Mouse (Mus musculus): Measurements from ENCODE around the gene Sorcs2. TPM values are rescaled to one million over a fixed set of nuclear protein-coding genes. Genes with fewer than 3 reads are reported as not detected.

Sorcs2 gene
- polyA plus RNA-seq, 1 experiment from 2014 or later = 7.8 TPM

DNA sequence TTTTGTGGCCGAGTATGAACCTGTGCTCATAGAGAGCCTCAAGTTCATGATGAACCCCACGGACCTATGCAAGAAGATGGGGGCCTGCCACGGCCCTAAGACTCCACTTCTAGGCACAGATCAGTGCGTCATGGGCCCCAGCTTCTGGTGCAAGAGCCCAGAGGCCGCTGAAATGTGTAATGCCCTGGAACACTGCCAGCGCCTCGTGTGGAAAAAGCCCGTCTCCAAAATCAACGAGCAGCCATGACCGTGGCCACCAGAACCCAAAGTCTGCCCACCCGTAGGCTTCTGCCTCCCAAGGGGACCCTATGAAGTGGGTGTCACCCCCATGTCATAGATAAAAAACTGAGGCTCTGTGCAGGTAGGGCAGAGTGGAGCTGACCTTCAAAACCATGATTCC, 192.5 kb downstream of the Sorcs2 start:
- no peak for ATAC-seq (replicated peaks; ENCODE audit: low FRiP score)
- Histone ChIP-seq H3K4me2 (ENCODE audit: low read depth, low read length, severe bottlenecking) (no peak overlapping the region), H3K27ac (ENCODE audit: low read depth, low read length) (no peak overlapping the region), H3K9me3 (ENCODE audit: control insufficient read depth, low read length) (no peaks in the 10 kb centered on the region), H3K4me1 (replicated peaks; ENCODE audit: control insufficient read depth, insufficient read depth, low read length) (no peaks in the 10 kb centered on the region), H3K36me3 (ENCODE audit: control insufficient read depth, insufficient read depth, low read length) (no peaks in the 10 kb centered on the region), H3K4me3 (ENCODE audit: low read depth, low read length) (no peak overlapping the region), H3K27me3 (ENCODE audit: control insufficient read depth, insufficient read depth, low read length) (no peaks in the 10 kb centered on the region), H3K9ac (ENCODE audit: low read length) (no peak overlapping the region)
- WGBS = 92% methylated on average over 11 of the region's 11 CpGs
- no peak for DNase-seq (ENCODE audit: low spot score)

DNA sequence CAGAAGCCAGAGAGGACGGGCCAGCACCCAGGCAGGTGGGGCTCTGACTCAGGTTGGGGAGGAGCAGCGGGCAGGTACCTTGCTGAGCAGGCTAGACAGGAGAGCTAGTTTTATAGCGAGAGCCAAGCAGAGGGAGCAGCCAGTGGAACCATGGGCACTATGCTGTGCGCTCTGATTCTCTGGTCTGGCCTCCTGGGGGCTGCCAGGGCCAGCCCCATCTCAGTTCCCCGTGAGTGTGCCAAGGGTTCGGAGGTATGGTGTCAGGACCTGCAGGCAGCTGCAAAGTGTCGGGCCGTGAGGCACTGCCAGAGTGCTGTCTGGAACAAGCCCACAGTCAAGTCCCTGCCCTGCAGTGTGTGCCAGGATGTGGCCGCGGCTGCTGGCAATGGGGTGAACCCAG, 194.0 kb downstream of the Sorcs2 start, which contains the start of gene Psapl1:
TSS of gene Psapl1 (plus strand) at position 106 of the 400 bp plus-strand sequence.
- Histone ChIP-seq H3K36me3 (ENCODE audit: control insufficient read depth, insufficient read depth, low read length) (no peaks in the 10 kb centered on the region), H3K4me1 (replicated peaks; ENCODE audit: control insufficient read depth, insufficient read depth, low read length) (no peaks in the 10 kb centered on the region), H3K27me3 (ENCODE audit: control insufficient read depth, insufficient read depth, low read length) (no peaks in the 10 kb centered on the region), H3K9ac (ENCODE audit: low read length) (no peak within 1 kb of the TSS), H3K9me3 (ENCODE audit: control insufficient read depth, low read length) (no peaks in the 10 kb centered on the region), H3K4me2 (ENCODE audit: low read depth, low read length, severe bottlenecking) (no peak within 1 kb of the TSS), H3K27ac (ENCODE audit: low read depth, low read length) (no peak within 1 kb of the TSS), H3K4me3 (ENCODE audit: low read depth, low read length) (no peak within 1 kb of the TSS)
- no peak for ATAC-seq (replicated peaks; ENCODE audit: low FRiP score)
- WGBS = 92% methylated on average over 10 of the region's 10 CpGs
- DNase-seq (ENCODE audit: low spot score) = no peak

DNA sequence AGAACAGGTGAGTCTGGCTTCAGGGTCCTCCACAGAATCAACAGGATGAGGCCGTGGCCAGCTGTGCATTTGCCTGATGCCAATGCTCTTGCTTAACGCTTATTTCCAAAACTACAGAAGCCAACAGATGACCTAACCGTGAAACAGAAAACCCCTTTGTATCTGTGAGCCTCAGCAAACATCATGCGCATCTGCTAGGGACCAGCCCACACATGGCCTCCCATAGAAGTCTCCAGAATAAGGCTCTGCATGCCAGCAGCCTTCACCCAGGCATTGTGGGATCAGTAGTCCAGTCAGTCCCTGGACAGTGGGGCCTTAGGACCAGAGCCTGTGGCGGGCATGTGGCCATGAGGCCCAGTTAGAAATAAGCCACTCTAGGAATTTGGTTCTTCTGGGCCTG, 194.5 kb downstream of the Sorcs2 start:
- DNase-seq (ENCODE audit: low spot score) = no peak
- Histone ChIP-seq H3K27me3 (ENCODE audit: control insufficient read depth, insufficient read depth, low read length) (no peaks in the 10 kb centered on the region), H3K27ac (ENCODE audit: low read depth, low read length) (no peak overlapping the region), H3K9ac (ENCODE audit: low read length) (no peak overlapping the region), H3K4me1 (replicated peaks; ENCODE audit: control insufficient read depth, insufficient read depth, low read length) (no peaks in the 10 kb centered on the region), H3K9me3 (ENCODE audit: control insufficient read depth, low read length) (no peaks in the 10 kb centered on the region), H3K36me3 (ENCODE audit: control insufficient read depth, insufficient read depth, low read length) (no peaks in the 10 kb centered on the region), H3K4me2 (ENCODE audit: low read depth, low read length, severe bottlenecking) (no peak overlapping the region), H3K4me3 (ENCODE audit: low read depth, low read length) (no peak overlapping the region)
- WGBS = 89% methylated on average over 5 of the region's 5 CpGs
- ATAC-seq (replicated peaks; ENCODE audit: low FRiP score) = no peak

DNA sequence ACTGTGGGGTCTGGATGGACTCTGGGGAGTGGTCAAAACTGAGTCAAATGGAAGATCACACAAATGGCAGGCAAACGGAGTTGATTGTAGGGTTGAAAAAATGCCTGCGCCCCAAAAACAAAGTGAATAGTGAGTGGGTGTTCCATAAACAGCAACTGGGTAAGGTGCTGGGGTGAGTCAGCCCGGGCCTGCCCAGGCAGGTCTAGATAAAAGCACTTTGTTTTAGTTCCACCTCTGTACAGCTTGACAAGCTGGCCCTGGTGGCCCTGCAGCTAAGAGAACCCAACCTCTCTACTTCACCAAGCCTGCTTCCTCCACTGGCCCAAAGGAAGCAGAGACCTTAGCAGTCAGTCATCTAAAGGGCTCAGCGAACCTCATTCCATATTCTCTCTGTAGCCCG, 195.2 kb downstream of the Sorcs2 start:
- DNase-seq (ENCODE audit: low spot score) (no peak), ATAC-seq (replicated peaks; ENCODE audit: low FRiP score) (no peak)
- Histone ChIP-seq H3K4me1 (replicated peaks; ENCODE audit: control insufficient read depth, insufficient read depth, low read length) (no peaks in the 10 kb centered on the region), H3K27ac (ENCODE audit: low read depth, low read length) (no peak overlapping the region), H3K9ac (ENCODE audit: low read length) (no peak overlapping the region), H3K4me2 (ENCODE audit: low read depth, low read length, severe bottlenecking) (no peak overlapping the region), H3K36me3 (ENCODE audit: control insufficient read depth, insufficient read depth, low read length) (no peaks in the 10 kb centered on the region), H3K9me3 (ENCODE audit: control insufficient read depth, low read length) (no peaks in the 10 kb centered on the region), H3K4me3 (ENCODE audit: low read depth, low read length) (no peak overlapping the region), H3K27me3 (ENCODE audit: control insufficient read depth, insufficient read depth, low read length) (no peaks in the 10 kb centered on the region)
- WGBS = 75% methylated on average over 5 of the region's 5 CpGs

GRCm38 (mm10) chr5:36199519-36199918, 198.4 kb downstream of the Sorcs2 start:
- Histone ChIP-seq H3K27ac (ENCODE audit: low read depth, low read length) (no peak overlapping the region), H3K27me3 (ENCODE audit: control insufficient read depth, insufficient read depth, low read length) (no peaks in the 10 kb centered on the region), H3K4me1 (replicated peaks; ENCODE audit: control insufficient read depth, insufficient read depth, low read length) (no peaks in the 10 kb centered on the region; the same call in 1 of the 2 replicates), H3K9ac (ENCODE audit: low read length) (no peak overlapping the region), H3K4me3 (ENCODE audit: low read depth, low read length) (no peak overlapping the region), H3K9me3 (ENCODE audit: control insufficient read depth, low read length) (no peaks in the 10 kb centered on the region), H3K4me2 (ENCODE audit: low read depth, low read length, severe bottlenecking) (no peak overlapping the region), H3K36me3 (ENCODE audit: control insufficient read depth, insufficient read depth, low read length) (no peaks in the 10 kb centered on the region)
- ATAC-seq (replicated peaks; ENCODE audit: low FRiP score) (no peak), DNase-seq (ENCODE audit: low spot score) (no peak)
- 74% methylated on average over 1 of the region's 1 CpGs for WGBS

DNA sequence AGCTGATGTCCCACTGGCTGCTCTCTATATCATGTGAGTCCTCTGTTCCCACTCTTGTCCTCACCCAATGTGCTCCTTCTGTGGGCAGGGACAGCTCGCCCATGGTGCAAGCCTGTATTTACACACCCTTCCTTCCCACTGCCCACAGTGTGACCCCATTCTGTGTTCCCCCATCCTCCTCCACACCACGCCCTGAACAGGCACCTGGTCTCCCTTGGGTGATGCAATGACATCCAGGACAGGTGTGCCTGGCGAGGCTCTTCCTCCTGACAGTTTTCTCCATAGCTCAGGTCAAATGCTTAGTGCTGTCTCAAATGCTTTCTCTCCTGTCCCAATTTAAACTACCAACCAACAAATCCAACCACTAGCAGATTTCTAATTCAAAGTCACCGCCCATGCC, 202.5 kb downstream of the Sorcs2 start:
- H3K4me3 ChIP-seq (ENCODE audit: low read depth, low read length) = no peak overlapping the region
- H3K4me2 ChIP-seq (ENCODE audit: low read depth, low read length, severe bottlenecking) = no peak overlapping the region
- no peak for ATAC-seq (replicated peaks; ENCODE audit: low FRiP score)
- H3K27me3 ChIP-seq (ENCODE audit: control insufficient read depth, insufficient read depth, low read length) = no peaks in the 10 kb centered on the region
- no peaks in the 10 kb centered on the region for H3K36me3 ChIP-seq (ENCODE audit: control insufficient read depth, insufficient read depth, low read length)
- no peaks in the 10 kb centered on the region for H3K9me3 ChIP-seq (ENCODE audit: control insufficient read depth, low read length)
- H3K4me1 ChIP-seq (replicated peaks; ENCODE audit: control insufficient read depth, insufficient read depth, low read length) = no peaks in the 10 kb centered on the region; the same call in 1 of the 2 replicates
- WGBS = 93% methylated on average over 4 of the region's 4 CpGs
- H3K27ac ChIP-seq (ENCODE audit: low read depth, low read length) = no peak overlapping the region
- no peak for DNase-seq (ENCODE audit: low spot score)
- no peak overlapping the region for H3K9ac ChIP-seq (ENCODE audit: low read length)

GRCm38 (mm10) chr5:36194631-36195030, 203.3 kb downstream of the Sorcs2 start:
- no peaks in the 10 kb centered on the region; the same call in 1 of the 2 replicates for H3K4me1 ChIP-seq (replicated peaks; ENCODE audit: control insufficient read depth, insufficient read depth, low read length)
- ATAC-seq (replicated peaks; ENCODE audit: low FRiP score) (no peak), DNase-seq (ENCODE audit: low spot score) (no peak)
- 29% methylated on average over 4 of the region's 4 CpGs for WGBS
- H3K9ac ChIP-seq (ENCODE audit: low read length) = peak overlapping the region; percentile 27; the same call in 1 of the 2 replicates
- no peaks in the 10 kb centered on the region for H3K27me3 ChIP-seq (ENCODE audit: control insufficient read depth, insufficient read depth, low read length)
- H3K27ac ChIP-seq (ENCODE audit: low read depth, low read length) = no peak overlapping the region
- H3K36me3 ChIP-seq (ENCODE audit: control insufficient read depth, insufficient read depth, low read length) = no peaks in the 10 kb centered on the region
- H3K9me3 ChIP-seq (ENCODE audit: control insufficient read depth, low read length) = no peaks in the 10 kb centered on the region
- no peak overlapping the region for H3K4me3 ChIP-seq (ENCODE audit: low read depth, low read length)
- H3K4me2 ChIP-seq (ENCODE audit: low read depth, low read length, severe bottlenecking) = no peak overlapping the region

GRCm38 (mm10) chr5:36192677-36193076, 205.3 kb downstream of the Sorcs2 start:
- Histone ChIP-seq H3K4me3 (ENCODE audit: low read depth, low read length) (no peak overlapping the region), H3K9me3 (ENCODE audit: control insufficient read depth, low read length) (no peaks in the 10 kb centered on the region), H3K36me3 (ENCODE audit: control insufficient read depth, insufficient read depth, low read length) (no peaks in the 10 kb centered on the region), H3K9ac (ENCODE audit: low read length) (no peak overlapping the region), H3K27me3 (ENCODE audit: control insufficient read depth, insufficient read depth, low read length) (no peaks in the 10 kb centered on the region), H3K4me1 (replicated peaks; ENCODE audit: control insufficient read depth, insufficient read depth, low read length) (peaks cover 1% of the 10 kb centered on the region; the same call in 1 of the 2 replicates), H3K4me2 (ENCODE audit: low read depth, low read length, severe bottlenecking) (no peak overlapping the region), H3K27ac (ENCODE audit: low read depth, low read length) (no peak overlapping the region)
- ATAC-seq (replicated peaks; ENCODE audit: low FRiP score) (no peak), DNase-seq (ENCODE audit: low spot score) (no peak)
- 82% methylated on average over 2 of the region's 2 CpGs for WGBS

GRCm38 (mm10) chr5:36191876-36192275, 206.1 kb downstream of the Sorcs2 start:
- no peak for ATAC-seq (replicated peaks; ENCODE audit: low FRiP score)
- no peaks in the 10 kb centered on the region for H3K9me3 ChIP-seq (ENCODE audit: control insufficient read depth, low read length)
- H3K27me3 ChIP-seq (ENCODE audit: control insufficient read depth, insufficient read depth, low read length) = no peaks in the 10 kb centered on the region

More at GRCm38 (mm10) chr5:36191876-36192275, 206.1 kb downstream of the Sorcs2 start:
- Histone ChIP-seq H3K36me3 (ENCODE audit: control insufficient read depth, insufficient read depth, low read length) (no peaks in the 10 kb centered on the region), H3K4me3 (ENCODE audit: low read depth, low read length) (no peak overlapping the region), H3K4me2 (ENCODE audit: low read depth, low read length, severe bottlenecking) (no peak overlapping the region), H3K27ac (ENCODE audit: low read depth, low read length) (no peak overlapping the region), H3K4me1 (replicated peaks; ENCODE audit: control insufficient read depth, insufficient read depth, low read length) (peaks cover 1% of the 10 kb centered on the region; the same call in 1 of the 2 replicates), H3K9ac (ENCODE audit: low read length) (no peak overlapping the region)
- 93% methylated on average over 3 of the region's 3 CpGs for WGBS
- DNase-seq (ENCODE audit: low spot score) = no peak

Measured in forebrain, embryonic 11.5 days (tissue).